Mouse (Mus musculus) cerebral cortex, adult 2 months (tissue): Measurements from ENCODE around the gene Espn.

Experiments
- WGBS: fragments of 180-500 bp; shearing (Covaris S2); methylation state at CpG from one replicate; pipeline ENCODE4 v1.1.7; 2018; 5-methylcytosine and 5-hydroxymethylcytosine counted together

Espn gene

GRCm38 (mm10) chr4:152178344-152178864 lies 26.2 kb upstream of the Espn start:
- WGBS, result under 1% methylated on average over 35 of the region's 35 CpGs

DNA sequence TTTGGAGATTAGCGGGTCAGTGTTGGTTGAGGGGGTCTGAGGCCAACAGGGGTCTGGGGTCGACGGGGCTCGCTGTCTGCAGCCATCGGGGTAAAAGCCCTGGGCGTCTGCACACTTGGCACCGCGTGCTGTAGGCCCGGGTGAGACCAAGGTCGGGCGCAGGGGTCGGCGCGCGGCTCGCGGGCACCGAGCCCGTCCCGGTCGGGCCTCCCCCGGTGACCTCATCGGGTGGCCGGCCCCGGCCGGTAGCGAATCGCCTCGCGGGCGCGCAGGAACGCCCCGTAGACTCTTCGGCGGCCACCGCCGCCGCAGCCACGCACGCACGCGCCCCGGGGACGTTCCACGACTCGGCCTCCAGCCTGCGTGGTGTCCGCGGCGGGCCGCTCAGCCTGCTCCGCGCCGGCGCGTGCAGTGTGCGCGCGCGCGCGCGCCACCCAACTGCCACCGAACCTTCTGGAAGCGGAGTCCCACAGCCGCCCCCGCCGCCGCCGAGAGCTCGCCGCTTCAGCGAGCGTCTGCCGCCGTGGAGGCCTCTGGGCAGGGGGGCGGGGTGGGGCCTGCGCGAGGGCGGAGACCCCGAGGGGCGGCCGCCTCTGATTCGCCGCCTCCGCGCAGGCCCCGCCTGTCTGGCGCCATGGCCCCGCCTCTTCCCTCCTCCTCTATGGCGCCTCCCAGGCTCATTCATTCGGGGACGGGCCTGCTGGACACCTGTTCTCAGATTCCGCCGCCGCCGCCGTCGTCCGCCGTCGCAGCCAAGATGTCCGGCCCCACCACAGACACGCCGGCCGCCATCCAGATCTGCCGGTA lies 25.6 kb upstream of the Espn start, which contains the start of gene Acot7:
Gene Acot7 (plus strand): TSS at position 598 of the 807 bp plus-strand sequence.
- under 1% methylated on average over 106 of the region's 108 CpGs for WGBS

DNA sequence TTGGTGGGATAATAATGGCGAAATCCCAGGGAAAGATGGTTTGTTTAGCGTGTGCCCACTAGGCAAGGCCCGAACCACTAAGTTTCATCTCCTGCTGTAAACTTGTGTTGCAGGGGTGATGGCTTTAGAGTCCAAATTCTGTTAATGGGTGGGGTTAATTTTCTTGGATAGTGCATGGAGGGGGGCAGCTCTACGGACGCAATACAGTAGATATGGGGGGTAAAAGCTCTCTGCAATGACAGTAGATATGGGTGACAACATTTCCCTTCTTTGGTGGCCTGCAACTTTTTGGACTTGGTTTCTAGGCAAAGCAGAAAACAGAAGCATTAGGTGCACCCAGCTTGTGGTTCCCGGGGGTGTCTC lies 25.0 kb upstream of the Espn start:
- 63% methylated on average over 6 of the region's 6 CpGs for WGBS

DNA sequence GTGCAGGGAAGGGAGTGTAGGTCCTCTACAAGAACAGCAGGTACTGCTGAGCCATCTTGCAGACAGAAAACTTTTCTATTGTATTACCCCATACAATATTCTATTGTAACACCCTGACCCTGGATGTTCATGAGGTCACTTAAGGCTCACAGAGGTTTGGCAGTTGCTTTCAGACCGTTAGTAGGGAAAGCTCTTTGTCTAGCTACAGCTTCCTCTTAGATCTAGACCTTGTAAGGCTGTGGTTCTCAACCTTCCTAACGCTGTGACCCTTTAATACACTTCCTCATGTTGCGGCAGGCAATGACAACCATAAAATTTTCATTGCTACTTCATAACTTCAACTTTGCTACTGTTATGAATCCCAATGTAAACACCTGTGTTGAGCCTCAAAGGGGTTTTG lies 24.5 kb upstream of the Espn start:
- 83% methylated on average over 3 of the region's 3 CpGs for whole genome bisulfite sequencing

- WGBS, result 88% methylated on average over 9 of the region's 9 CpGs
Observed at GRCm38 (mm10) chr4:152173956-152174355, 21.8 kb upstream of the Espn start.

DNA sequence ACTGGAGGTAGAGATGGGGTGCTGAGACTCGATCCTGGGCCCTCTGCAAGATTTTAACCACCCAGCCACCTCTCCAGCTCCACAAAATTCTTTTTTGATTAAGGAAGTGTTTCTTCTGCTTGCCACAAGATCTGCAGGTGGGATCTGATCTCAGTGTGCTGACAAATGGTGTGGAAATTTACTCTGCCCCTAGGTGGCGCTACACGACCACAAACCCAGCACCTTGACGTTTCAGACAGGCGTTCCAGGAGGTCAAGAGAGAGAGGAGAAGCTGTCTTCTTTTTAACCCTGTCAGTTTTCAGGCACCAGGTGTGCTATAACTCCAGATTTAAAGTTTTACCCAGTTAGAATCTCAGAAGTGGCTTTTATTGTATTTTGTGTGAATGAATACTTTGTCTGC lies 20.9 kb upstream of the Espn start:
- WGBS, result under 1% methylated on average over 5 of the region's 5 CpGs

- WGBS, result 83% methylated on average over 6 of the region's 6 CpGs
Observed at GRCm38 (mm10) chr4:152171543-152171942, 19.4 kb upstream of the Espn start.

GRCm38 (mm10) chr4:152170286-152170685 lies 18.1 kb upstream of the Espn start:
- 86% methylated on average over 10 of the region's 10 CpGs for WGBS

DNA sequence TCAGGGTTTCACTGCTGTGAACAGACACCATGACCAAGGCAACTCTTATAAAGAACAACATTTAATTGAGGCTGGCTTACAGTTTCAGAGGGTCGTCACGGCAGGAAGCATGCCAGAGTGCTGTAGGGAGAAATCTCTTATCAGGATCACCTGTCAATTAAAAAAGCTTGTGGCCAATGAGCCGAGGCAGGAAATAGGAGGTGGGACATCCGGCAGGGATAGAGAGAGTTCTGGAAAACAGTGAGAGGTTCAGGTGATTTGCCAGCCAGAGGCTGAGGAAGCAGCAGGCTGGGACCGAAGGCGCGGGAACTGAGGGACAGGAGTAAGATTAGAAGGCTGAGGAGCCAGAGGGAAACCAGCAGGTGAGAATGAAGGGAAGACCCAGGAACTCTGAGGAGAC lies 16.9 kb upstream of the Espn start:
- WGBS, result 88% methylated on average over 7 of the region's 7 CpGs

DNA sequence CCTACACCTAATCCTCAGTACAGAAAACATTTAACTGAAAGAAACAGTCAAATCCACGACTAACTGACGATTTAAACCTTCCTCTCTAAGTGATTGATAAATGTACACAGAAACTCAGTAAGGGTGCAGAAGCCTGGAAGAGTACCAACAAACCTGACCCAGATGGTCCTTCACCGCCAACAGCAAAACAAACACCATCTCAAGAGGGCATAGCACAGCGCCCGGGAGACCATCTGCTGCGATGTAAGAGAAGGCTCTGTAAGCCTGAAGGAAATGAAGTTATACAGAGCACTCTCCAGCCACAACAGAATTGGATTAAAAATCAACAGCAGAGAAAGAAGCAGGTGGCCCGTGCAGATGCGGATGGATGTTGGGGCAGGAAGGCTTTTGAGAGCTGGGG lies 15.9 kb upstream of the Espn start:
- WGBS, result 40% methylated on average over 8 of the region's 8 CpGs

DNA sequence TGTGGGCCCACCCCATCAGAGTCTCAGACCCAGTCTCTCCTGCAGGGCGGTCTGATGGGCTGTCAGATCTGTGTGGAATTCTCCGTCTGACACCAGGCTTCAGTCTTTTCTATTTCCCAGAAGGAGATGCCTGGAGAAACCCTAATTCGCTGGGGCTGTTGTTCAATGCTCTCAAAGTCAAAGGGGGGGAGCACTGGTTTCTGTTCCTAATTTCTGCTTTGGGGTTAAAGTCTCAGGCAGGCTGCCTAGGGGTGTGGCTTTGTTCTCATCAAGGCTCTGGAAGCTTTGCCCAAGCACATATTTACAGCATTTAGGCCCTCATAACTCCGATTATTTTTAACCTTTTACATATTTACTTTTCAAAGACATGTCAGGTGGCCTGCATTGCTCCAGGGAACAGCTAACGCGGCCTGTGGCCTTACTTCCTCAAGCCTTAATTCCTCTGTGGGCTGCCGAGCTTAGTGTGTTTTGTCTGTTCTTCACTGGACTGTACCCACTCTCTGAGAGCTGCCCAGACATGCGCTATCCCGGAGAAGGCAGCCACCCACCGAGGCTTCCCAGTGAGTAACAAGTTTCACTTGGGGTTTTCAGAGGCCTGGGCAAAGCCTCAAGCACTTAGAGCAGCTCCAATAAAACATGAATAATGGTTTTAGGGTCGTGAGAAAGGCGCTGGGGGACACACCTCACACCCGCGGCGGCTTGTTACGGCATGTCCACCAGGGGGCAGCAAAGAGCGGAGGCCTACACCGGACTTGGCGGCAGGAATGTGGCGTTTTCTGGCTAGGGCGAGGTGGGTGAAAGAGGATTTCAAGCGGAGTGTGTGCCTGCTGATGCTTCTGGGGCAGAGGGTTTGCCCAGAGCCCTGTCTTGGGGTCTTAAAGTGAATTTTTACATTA lies 13.1 kb upstream of the Espn start:
- WGBS, result 30% methylated on average over 22 of the region's 22 CpGs

DNA sequence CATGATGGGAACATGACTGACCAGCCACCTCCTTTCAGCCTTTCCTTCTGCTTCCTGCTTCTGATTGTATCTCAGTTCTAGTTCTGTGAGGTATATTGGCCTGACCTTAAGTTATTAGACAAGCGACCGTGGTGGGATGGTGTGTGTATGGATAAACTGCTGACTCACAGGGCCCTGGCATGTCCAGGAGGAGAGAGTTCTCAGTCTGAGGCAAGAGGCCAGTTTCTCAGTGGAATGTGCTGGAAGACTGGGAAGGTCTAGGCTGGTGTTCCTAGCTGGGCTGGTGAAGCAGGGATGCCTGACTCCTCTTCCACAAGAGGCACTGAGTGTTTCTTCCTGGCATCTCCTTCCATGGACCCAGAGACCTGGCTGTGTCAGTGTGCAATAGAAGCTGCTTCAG lies 10.6 kb upstream of the Espn start:
- WGBS, result 88% methylated on average over 2 of the region's 2 CpGs

GRCm38 (mm10) chr4:152161601-152162000 lies 9.4 kb upstream of the Espn start:
- WGBS, result 82% methylated on average over 6 of the region's 6 CpGs

GRCm38 (mm10) chr4:152160748-152161147 lies 8.6 kb upstream of the Espn start:
- 70% methylated on average over 4 of the region's 4 CpGs for WGBS

GRCm38 (mm10) chr4:152159285-152159678 lies 7.1 kb upstream of the Espn start:
- WGBS, result 2% methylated on average over 19 of the region's 19 CpGs

GRCm38 (mm10) chr4:152158585-152159284 lies 6.6 kb upstream of the Espn start, which contains the start of gene Hes2:
Gene Hes2, plus strand, starts transcription at chr4:152158867.
- WGBS, result 5% methylated on average over 35 of the region's 35 CpGs

DNA sequence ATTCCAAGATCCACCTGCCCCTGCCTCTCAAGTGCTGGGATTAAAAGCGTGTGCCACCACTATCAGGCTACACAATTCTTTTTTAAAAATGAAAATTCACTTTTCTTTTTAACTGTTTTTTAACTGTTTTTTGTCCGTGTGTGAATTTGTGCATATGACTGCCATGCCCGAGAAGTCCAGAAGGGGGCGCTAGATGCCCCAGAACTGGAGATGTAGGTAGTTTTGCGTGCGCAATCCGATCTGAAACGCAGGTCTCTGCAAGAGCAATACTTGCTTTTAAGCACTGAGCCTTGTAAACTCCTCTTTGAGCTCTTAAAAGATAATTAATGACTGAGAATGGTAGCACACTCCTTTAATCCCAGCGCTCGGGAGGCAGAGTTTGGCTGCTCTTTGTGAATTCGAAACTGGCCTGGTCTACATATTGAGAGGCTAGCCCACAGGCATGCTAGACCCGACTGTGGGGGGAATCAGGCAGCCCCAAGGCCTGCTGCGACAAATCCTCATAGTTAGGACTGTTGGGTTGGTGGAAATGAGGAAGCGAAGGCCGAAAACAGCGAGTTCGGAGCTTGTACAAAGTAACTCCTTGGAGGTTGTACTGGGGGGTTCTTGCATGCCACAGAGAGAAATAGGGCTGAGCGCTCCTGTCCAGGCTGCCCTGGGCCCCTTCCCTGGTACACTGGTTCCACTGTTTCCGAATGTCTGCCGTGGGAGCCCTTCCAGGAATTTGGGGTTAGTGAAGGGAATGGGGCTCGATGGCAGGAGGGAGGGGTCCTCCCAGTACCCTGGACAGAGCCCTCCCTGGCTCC lies 5.8 kb upstream of the Espn start:
- WGBS, result 18% methylated on average over 21 of the region's 21 CpGs

DNA sequence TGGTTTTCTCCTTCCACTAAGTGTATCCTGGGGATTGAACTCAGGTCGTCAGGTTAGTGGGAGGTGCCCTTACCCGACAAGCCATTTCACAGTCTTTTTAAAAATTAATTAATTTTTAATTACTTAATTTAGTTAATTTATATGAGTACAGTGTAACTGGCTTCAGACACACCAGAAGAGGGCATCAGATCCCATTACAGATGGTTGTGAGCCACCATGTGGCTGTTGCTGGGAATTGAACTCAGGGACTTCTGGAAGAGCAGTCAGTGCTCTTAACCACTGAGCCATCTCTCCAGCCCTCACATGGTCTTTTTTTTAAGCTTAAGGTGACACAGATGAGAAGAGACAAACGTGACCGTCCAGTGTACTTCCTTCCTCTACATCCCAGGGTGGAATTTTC lies 2.8 kb upstream of the Espn start:
- WGBS, result 74% methylated on average over 4 of the region's 4 CpGs

GRCm38 (mm10) chr4:152153771-152154177 lies 1.6 kb upstream of the Espn start:
- 2% methylated on average over 23 of the region's 23 CpGs for WGBS

GRCm38 (mm10) chr4:152151451-152151965 lies 663 bp downstream of the Espn start:
- WGBS, result 60% methylated on average over 7 of the region's 7 CpGs

GRCm38 (mm10) chr4:152150546-152150945 lies 1.6 kb downstream of the Espn start:
- 92% methylated on average over 4 of the region's 4 CpGs for WGBS
